Mouse (Mus musculus) heart, embryonic 16.5 days (tissue): ENCODE results near the gene Tmem14a. TPM values are rescaled to one million over a fixed set of nuclear protein-coding genes. Genes with fewer than 3 reads are reported as not detected.
"Not testable (repeated sequence)": the region's sequence is repeated elsewhere in the genome, so short reads cannot be mapped to it uniquely, and the experiment has no call there.

Experiments used
- ATAC-seq: fragments of 200-750 bp; cut with Nextera tagmentation; replicated peaks from 2 replicates; pipeline ENCODE4 v1.8.0; 2017; ENCODE audit warnings: moderate number of reproducible peaks; ENCODE audit not compliant: insufficient read depth, low FRiP score; ENCODE audit errors: extremely low read depth
- H3K27ac ChIP-seq: fragments of 300-500 bp; sonication (generic); 2 replicates; pipeline ENCODE4 v1.5.1; 2014; ENCODE audit warnings: mild to moderate bottlenecking, low read length, control low read depth, moderate library complexity
- H3K27me3 ChIP-seq: fragments of 300-500 bp; sonication (generic); 2 replicates; pipeline ENCODE4 v1.6.1; 2014; ENCODE audit warnings: low read length, mixed read lengths; ENCODE audit not compliant: control insufficient read depth, insufficient read depth
- H3K36me3 ChIP-seq: fragments of 300-500 bp; sonication (generic); 2 replicates; pipeline ENCODE4 v1.6.1; 2014; ENCODE audit not compliant: control insufficient read depth, insufficient read depth
- H3K4me1 ChIP-seq: fragments of 300-500 bp; sonication (generic); 2 replicates; pipeline ENCODE4 v1.6.1; 2014; ENCODE audit warnings: low read length, mixed read lengths; ENCODE audit not compliant: control insufficient read depth, insufficient read depth
- H3K4me2 ChIP-seq: fragments of 300-500 bp; sonication (generic); 2 replicates; pipeline ENCODE4 v1.6.1; 2014; ENCODE audit warnings: low read depth, mild to moderate bottlenecking, control low read depth, low read length
- H3K4me3 ChIP-seq: fragments of 300-500 bp; sonication (generic); 2 replicates; pipeline ENCODE4 v1.5.1; 2014; ENCODE audit warnings: mild to moderate bottlenecking, control low read depth, low read length
- H3K9ac ChIP-seq: fragments of 300-500 bp; sonication (generic); 2 replicates; pipeline ENCODE4 v1.6.1; 2014; ENCODE audit warnings: low read length, control low read depth
- H3K9me3 ChIP-seq: fragments of 300-500 bp; sonication (generic); replicated peaks from 2 replicates; pipeline ENCODE4 v1.6.1; 2016; ENCODE audit warnings: low read length; ENCODE audit not compliant: control insufficient read depth
- WGBS: fragments of 180-500 bp; shearing (Covaris S2); extraction: QIAGEN DNeasy Blood & Tissue Kit; methylation state at CpG from one replicate; pipeline ENCODE4 v1.1.7; 2014; 5-methylcytosine and 5-hydroxymethylcytosine counted together
- polyA plus RNA-seq: library from polyadenylated mRNA; unstranded; fragments of >200 nt; fragmentation: Nextera tagmentation; extraction: Ambion mirVana; gene quantifications from 2 replicates; pipeline ENCODE4 v1.2.1, GENCODE M21; 2015

Gene Tmem14a
- polyA plus RNA-seq, 1 experiment from 2014 or later, result 10.3 TPM

DNA sequence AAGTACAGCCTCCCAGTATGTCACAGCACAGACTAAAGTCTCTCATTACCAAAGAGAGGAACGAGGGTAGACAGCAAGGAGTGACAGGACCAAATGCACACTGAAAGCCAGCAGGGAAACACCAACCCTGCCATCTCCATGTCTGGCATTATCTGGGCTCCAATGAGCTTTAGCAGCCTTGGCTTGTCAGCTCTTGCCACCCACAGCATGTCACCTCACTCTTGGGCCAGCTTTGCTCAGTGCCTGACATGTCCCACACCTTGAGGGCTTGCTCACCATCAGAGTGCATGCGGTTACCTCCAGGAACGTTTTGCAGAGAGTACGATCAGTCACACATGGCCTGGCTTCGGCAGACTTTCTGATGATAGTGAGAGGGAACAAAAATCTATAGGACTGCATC lies 57.0 kb downstream of the Tmem14a start:
- whole genome bisulfite sequencing, result 79% methylated on average over 5 of the region's 5 CpGs
- not testable (repeated sequence) for H3K4me3 ChIP-seq, ATAC-seq

DNA sequence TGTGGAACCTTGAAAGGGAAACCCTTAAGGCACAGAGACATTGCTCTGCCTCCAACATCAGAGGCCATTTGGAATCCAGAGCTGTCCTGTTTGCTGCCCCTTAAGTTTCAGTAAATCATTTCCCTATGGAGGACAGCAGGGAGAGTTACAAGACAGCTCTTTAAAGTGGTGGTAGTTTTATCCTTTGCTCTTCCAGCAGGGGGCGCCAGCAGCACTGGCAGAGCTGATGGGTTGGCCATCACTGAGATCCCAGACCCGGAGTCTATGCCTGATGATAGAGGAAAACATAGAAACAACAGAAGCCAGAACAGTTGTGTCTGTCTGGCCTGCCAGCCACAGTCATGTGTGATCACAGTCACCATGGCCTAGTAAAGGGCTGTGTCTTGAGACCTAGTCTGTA lies 57.8 kb downstream of the Tmem14a start:
- not testable (repeated sequence) for H3K27me3 ChIP-seq, ATAC-seq, H3K4me1 ChIP-seq, H3K9ac ChIP-seq, H3K36me3 ChIP-seq, H3K4me2 ChIP-seq, H3K9me3 ChIP-seq, H3K27ac ChIP-seq, H3K4me3 ChIP-seq
- WGBS, result 27% methylated on average over 2 of the region's 2 CpGs

More for the DNA sequence above, 57.0 kb downstream of the Tmem14a start:
- not testable (repeated sequence) for H3K27me3 ChIP-seq, H3K36me3 ChIP-seq, H3K9ac ChIP-seq, H3K27ac ChIP-seq, H3K4me2 ChIP-seq, H3K4me1 ChIP-seq, H3K9me3 ChIP-seq

Other genes starting within 250 kb of the Tmem14a start
- 3.3 and 3.6 TPM in 2 replicates for gene Tram2, start 139.3 kb upstream of the Tmem14a start, polyA plus RNA-seq
- 0.89 and 0.96 TPM in 2 replicates for gene Gsta3, start 22.0 kb downstream of the Tmem14a start, polyA plus RNA-seq
- 0.59 and 1.1 TPM in 2 replicates for gene Khdc1a, start 131.1 kb downstream of the Tmem14a start, polyA plus RNA-seq
- not detected in 2 replicates for gene Khdc1c, start 149.8 kb downstream of the Tmem14a start, polyA plus RNA-seq
- gene Khdc1b, start 165.0 kb downstream of the Tmem14a start, polyA plus RNA-seq, result 0.07 TPM in 1 of 2 replicates, not detected in the other